Mouse (Mus musculus): ENCODE data around the gene Nudt8.

GRCm38 (mm10) chr19:4003641-4004040 is 3.3 kb downstream of the Nudt8 start:
- TF ChIP-seq CTCF (IDR thresholded peaks at IDR 0.05; ENCODE audit: borderline replicate concordance, extremely low read depth, insufficient read depth, insufficient read length) = no peak
- no peak for TF ChIP-seq POLR2A (IDR thresholded peaks at IDR 0.05; ENCODE audit: borderline replicate concordance, extremely low read depth, insufficient read depth, insufficient read length, poor library complexity, severe bottlenecking)
